Mouse (Mus musculus) testis, adult 2 months (tissue): ENCODE measurements around the gene Col1a1.

Source experiments
- CTCF ChIP-seq: fragments of 200-500 bp; IDR thresholded peaks from 2 replicates; pipeline ENCODE4 v1.5.1; 2012; ENCODE audit warnings: low read depth, mild to moderate bottlenecking, inconsistent platforms, low read length, moderate library complexity; ENCODE audit not compliant: control insufficient read depth, insufficient read depth, insufficient replicate concordance
- POLR2A ChIP-seq: fragments of 200-500 bp; IDR thresholded peaks from 2 replicates; pipeline ENCODE4 v1.6.1; 2012; ENCODE audit warnings: low read depth, mild to moderate bottlenecking, inconsistent platforms, low read length, moderate library complexity; ENCODE audit not compliant: control insufficient read depth

DNA sequence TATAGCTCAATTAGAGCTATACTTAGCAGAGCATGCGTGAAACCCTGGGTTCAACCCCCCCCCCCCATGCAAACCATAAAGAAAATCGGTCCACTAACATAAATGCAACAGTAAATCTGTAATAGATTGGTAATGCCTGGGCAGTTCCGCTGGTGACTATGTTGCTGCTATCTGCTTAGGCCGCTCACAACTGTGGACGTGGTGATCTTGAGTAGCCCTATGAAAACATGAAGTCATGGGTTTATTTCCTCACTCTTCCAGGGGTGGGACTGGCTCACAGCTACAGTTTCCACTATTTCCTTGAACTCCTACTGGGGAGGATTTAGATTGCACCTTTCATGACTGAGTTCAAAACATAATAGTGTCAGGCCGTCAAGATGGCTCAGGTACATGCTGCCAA, 18.3 kb upstream of the Col1a1 start:
- TF ChIP-seq CTCF (no peak), POLR2A (no peak)
